Mouse (Mus musculus): ENCODE measurements around the gene Vmn2r22.
"Not testable (repeated sequence)": the region's sequence is repeated elsewhere in the genome, so short reads cannot be mapped to it uniquely, and the experiment has no call there.

The Vmn2r22 gene

DNA sequence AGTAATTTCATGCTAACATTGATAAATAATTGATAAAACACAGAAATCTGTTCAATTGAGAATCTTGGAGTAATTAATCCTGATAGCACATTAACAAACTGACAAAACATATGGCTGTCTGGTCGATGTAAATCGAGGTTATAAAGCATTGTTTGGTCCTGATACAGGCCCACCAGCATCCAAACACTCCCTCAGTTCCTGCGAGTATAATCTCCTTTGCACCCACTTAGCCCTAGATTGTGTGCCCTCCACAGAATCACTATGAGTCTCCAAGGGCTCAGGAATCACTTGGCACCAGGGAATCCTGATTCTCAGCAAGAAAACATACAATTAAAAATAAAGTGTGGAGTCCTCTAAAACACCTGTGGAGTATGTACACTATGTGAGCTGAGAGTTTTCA, at the start of gene Vmn2r22:
Gene Vmn2r22 (minus strand): TSS at position 101 of the 400 bp plus-strand sequence.
- DNase-seq (ENCODE audit: low spot score) = not testable (repeated sequence)

GRCm38 (mm10) chr6:123697213-123697612, 46.7 kb upstream of the Vmn2r22 start:
- DNase-seq (ENCODE audit: low spot score) = no peak

- not testable (repeated sequence) for DNase-seq (ENCODE audit: low spot score)
Measured at GRCm38 (mm10) chr6:123696639-123697038, 46.1 kb upstream of the Vmn2r22 start.

DNA sequence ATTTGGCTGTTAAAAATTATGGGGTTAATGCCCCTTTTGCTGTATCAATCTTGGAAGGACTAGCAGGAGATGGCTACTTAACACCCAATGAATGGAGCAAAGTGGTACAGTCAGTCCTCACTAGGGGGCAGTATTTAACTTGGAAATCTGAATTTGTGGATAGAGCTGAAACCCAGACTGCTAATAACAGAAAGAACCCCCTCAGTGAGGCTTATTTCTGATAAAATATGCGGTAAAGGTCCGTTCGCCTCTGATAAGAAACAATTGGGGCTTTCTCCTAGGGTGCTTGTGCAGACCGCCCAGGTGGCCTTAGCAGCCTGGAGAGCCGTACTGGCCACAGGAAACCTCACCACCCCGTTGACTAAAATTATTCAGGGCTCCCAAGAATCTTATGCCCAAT, 6.5 kb upstream of the Vmn2r22 start:
- DNase-seq (ENCODE audit: low spot score) = no peak

DNA sequence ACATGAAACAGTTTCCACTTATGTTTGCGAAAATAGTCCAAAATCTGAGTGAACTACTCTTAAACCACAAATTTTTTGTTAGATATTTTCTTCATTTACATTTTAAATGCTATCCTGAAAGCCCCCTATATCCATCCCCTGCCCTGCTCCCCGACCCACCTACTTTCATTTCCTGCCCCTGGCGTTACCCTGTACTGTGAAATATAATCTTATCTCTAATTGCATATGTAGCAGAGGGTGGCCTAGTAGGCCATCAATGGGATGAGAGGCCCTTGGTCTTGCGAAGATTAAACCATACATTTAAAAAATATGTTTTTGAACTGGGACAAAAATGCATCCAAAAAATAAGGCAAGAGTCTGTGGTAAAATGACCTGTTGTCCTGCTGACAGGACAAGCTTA, 11.1 kb downstream of the Vmn2r22 start:
- not testable (repeated sequence) for DNase-seq (ENCODE audit: low spot score)

DNA sequence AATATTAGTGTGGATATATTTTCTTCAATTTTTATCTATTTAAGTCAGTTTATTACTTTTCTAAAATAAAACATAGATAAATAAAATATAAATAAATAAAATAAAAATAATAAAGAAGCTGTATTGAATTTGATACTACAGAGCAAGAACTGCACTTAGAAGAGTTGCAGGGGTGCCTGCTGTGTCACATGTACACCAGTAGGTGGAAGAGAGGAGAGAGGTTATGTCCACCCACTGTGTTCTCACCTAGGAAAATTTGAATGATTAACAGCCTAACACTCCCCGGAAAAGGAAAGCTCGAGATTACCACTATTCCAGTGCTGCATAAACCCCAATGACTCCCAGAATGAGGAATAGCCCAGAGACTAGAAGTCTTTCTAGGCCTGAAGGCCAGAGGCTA, 26.7 kb downstream of the Vmn2r22 start:
- DNase-seq (ENCODE audit: low spot score) = not testable (repeated sequence)

DNA sequence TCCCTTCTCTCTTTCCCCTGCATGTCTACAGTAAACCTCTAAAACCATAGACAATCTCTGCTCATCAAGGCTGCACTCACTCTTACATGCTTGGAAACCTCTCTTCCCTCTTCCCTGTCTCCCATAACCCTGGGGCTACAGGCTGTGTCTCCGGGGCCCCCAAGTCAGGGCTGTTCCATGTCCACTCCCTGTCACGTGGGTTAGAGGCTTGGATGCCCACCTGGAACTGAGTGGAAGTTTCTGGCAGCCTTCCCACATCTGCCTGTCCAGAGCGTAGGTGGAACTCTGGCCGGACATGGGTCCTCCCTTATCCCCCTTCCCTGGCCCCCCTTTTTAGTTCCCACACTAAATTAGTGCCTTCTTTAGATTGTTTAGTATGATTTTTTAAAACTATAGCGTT, 62.2 kb downstream of the Vmn2r22 start:
- not testable (repeated sequence) for DNase-seq (ENCODE audit: low spot score)

GRCm38 (mm10) chr6:123587796-123588328, 62.7 kb downstream of the Vmn2r22 start:
- DNase-seq (ENCODE audit: low spot score) = not testable (repeated sequence)

DNA sequence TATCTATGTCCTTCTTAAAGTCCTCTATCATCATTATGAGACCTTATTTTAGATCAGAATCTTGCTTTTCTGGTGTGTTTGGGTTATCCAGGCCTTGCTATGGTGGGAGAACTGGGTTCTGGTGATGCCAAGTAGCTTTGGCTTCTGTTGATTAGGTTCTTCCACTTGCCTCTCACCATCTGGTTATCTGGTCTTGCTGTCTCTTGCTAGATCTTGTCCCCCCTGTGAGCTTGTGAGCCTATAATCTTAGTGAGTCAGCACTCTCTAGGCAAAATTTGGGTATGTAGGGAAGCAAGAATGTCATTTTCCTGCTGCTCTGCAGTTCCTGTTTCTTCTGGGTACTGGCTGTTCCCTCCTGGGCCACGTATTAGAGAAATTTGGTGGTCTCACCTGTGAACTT, 66.5 kb downstream of the Vmn2r22 start:
- DNase-seq (ENCODE audit: low spot score) = not testable (repeated sequence)

DNA sequence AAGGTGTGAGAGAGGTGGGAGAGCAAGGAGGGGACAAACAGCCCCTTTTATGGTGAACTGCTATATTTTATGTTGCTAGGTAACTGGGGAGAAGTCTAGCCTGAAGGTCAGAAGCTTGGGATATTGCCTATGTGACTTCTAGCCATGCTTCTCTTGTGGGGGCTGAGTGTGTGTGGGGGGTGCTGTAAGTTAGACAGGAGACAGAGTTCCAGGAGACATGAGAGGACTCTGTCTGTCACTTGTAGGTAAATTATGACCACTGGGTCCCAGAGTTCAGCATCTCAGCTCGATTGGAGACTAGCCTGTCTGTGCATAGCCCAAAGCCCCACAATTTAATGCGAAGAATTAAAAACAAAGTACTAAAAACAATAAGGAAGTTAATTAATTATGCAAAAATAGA, 75.8 kb downstream of the Vmn2r22 start:
- not testable (repeated sequence) for DNase-seq (ENCODE audit: low spot score)

Measured in spleen, adult 12 weeks (tissue).